Mouse (Mus musculus): ENCODE results near the gene Spg21.

Gene Spg21

GRCm38 (mm10) chr9:65536491-65536890 lies 75.7 kb downstream of the Spg21 start:
- no peak for DNase-seq
